Mouse (Mus musculus) left cerebral cortex, postnatal 14 days (tissue): ENCODE measurements around the gene Naip6. TPM values are rescaled to one million over a fixed set of nuclear protein-coding genes. Genes with fewer than 3 reads are reported as not detected.

Experiments
- total RNA-seq, 2 experiments: library from RNA; stranded (reverse); gene quantifications; 2 replicates each; pipeline ENCODE4 v1.2.3; 2021

The Naip6 gene
- total RNA-seq, 2 experiments from 2014 or later, result 0.17 to 0.18 TPM

Other genes starting within 250 kb of the Naip6 start
- gene Bdp1, start 213.6 kb downstream of the Naip6 start, total RNA-seq, result 10 to 100 TPM; 36.0 to 38.5 TPM
- gene Serf1, start 209.7 kb downstream of the Naip6 start, total RNA-seq, result 10 to 100 TPM; 29.5 to 35.2 TPM
- 10 to 100 TPM; 32.3 to 34.6 TPM for gene Smn1, start 192.8 kb downstream of the Naip6 start, total RNA-seq
- under 1 TPM; 0.24 to 0.34 TPM for gene Naip2, start 115.6 kb downstream of the Naip6 start, total RNA-seq
- under 1 TPM; 0.15 to 0.24 TPM for gene Naip5, start 71.4 kb downstream of the Naip6 start, total RNA-seq
- under 1 TPM in 1 of 2 experiments, not detected in 1; 0.15 TPM for gene Naip1, start 135.2 kb upstream of the Naip6 start, total RNA-seq
- gene Gtf2h2, start 174.9 kb upstream of the Naip6 start, total RNA-seq, result 10 to 100 TPM; 36.4 to 40.1 TPM
- gene Ocln, start 235.0 kb upstream of the Naip6 start, total RNA-seq, result 10 to 100 TPM; 10.1 to 10.8 TPM